Mouse (Mus musculus): Measurements from ENCODE around the gene Higd2a. TPM values are rescaled to one million over a fixed set of nuclear protein-coding genes. Genes with fewer than 3 reads are reported as not detected.
A peak's percentile ranks its signal among the peaks of the same experiment; 100 is the strongest.
"Not testable (repeated sequence)": the region's sequence is repeated elsewhere in the genome, so short reads cannot be mapped to it uniquely, and the experiment has no call there.

Higd2a gene
- polyA plus RNA-seq, 1 experiment from 2014 or later = 243 TPM

DNA sequence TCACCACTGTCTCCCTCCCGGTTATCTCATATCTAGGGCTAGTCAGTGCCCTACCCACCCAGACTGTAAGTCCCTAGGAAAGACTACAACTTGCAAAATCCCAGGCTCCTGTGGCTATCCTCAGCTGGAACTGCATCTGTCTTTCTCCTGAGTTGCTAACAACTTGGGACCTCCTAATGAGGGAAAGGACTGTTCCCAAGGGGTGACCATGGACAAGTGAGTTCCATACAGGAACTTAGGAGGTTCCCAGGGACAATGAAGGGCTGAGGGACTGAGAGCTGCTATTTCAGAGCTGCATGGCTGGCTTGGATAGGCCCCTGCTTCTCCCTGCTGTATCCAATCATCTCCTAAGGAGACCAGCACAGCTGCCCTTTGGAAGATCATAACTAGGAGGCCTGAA, 19.3 kb downstream of the Higd2a start:
- ATAC-seq = no peak
- Histone ChIP-seq H3K4me1 (ENCODE audit: insufficient read depth, low read depth, low read length) (peaks cover 4% of the 10 kb centered on the region; the same call in 1 of the 2 replicates), H3K9ac (replicated peaks; ENCODE audit: low read depth) (no peak overlapping the region), H3K27ac (ENCODE audit: low read length) (no peak overlapping the region), H3K4me3 (ENCODE audit: low read depth, low read length) (no peak overlapping the region), H3K9me3 (ENCODE audit: low read length) (no peaks in the 10 kb centered on the region), H3K27me3 (replicated peaks; ENCODE audit: insufficient read depth, low read length) (no peaks in the 10 kb centered on the region), H3K36me3 (ENCODE audit: insufficient read depth, low read length) (peaks cover 3% of the 10 kb centered on the region; the same call in 1 of the 2 replicates), H3K4me2 (replicated peaks; ENCODE audit: low read depth, low read length) (no peak overlapping the region)
- no peak for TF ChIP-seq EP300 (IDR thresholded peaks at IDR 0.05)
- TF ChIP-seq CTCF (IDR thresholded peaks at IDR 0.05) = no peak
- WGBS = 44% methylated on average over 1 of the region's 1 CpGs
- DNase-seq (ENCODE audit: low spot score) = no peak

DNA sequence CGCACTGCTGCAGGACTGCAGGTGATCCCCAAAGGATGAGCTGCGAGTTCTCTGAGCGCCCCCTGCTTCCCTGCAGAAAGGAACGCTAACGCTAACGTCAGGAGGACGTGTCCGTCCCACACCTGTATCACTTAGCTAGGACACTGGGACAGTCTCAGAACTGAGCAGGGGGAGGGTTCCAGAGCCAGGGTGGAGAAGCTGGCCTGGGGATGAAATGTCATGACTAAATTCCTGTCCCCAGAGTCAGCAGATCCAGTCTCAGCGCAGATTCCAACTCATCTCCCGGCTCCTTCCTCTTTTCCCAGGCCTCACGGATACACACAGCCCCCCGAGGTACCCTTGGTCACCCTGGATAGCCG, 20.6 kb downstream of the Higd2a start:
- Histone ChIP-seq H3K27me3 (replicated peaks; ENCODE audit: insufficient read depth, low read length) (no peaks in the 10 kb centered on the region), H3K9ac (replicated peaks; ENCODE audit: low read depth) (peak overlapping the region; percentile 78), H3K4me2 (replicated peaks; ENCODE audit: low read depth, low read length) (peak overlapping the region; percentile 89), H3K36me3 (ENCODE audit: insufficient read depth, low read length) (no peaks in the 10 kb centered on the region), H3K9me3 (ENCODE audit: low read length) (no peaks in the 10 kb centered on the region), H3K4me3 (ENCODE audit: low read depth, low read length) (peak overlapping the region; percentile 74), H3K4me1 (ENCODE audit: insufficient read depth, low read depth, low read length) (peaks cover 4% of the 10 kb centered on the region; the same call in 1 of the 2 replicates), H3K27ac (ENCODE audit: low read length) (peak overlapping the region; percentile 85)
- ATAC-seq = peak; percentile 30
- TF ChIP-seq EP300 (IDR thresholded peaks at IDR 0.05) = no peak
- peak; percentile 16; the same call in 1 of the 2 replicates for TF ChIP-seq CTCF (IDR thresholded peaks at IDR 0.05)
- 13% methylated on average over 12 of the region's 13 CpGs for WGBS
- peak; percentile 33 for DNase-seq (ENCODE audit: low spot score)

DNA sequence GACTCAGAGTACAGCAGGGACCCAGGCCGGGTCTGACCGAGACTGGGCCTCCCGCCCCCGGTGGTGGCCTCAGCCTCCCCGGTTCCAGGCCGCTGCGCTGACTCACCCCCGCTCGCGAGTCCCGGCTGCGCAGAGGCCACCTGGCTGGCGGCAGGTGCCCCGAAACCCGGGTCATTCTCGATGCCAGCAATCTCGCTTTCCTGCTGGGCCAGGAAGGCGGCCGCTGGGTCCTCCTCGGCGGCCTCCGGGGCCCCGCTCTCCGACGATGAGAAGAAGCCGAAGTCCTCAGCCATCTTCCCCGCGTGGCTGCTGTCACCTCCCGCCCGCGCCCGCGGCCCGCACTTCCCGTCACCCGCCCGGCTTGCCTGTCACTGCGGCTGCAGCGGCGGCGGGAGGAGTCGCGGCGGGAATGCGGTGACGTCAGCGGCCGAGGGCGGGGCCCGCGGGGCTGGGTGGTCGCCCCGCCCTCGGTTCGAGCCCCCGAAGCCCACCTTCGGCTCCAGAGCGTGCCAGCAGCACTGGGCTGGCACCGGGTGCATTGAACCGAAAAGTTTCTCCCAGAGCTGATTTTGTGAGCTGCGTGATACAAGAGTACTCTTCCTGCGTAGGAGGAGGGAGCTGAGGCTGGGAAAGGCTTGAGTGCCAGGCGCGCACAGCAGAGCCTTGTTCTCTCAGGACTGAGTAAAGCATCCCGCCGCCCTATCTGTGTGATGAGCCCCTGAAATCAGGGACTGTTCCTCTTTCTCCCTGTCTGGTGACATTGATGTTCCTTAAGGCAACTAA, 21.2 kb downstream of the Higd2a start, which contains the start of gene Cltb:
Gene Cltb, minus strand, starts transcription at position 373 of the 783 bp plus-strand sequence.
- H3K36me3 ChIP-seq (ENCODE audit: insufficient read depth, low read length) = no peaks in the 10 kb centered on the region
- TF ChIP-seq EP300 (IDR thresholded peaks at IDR 0.05) (no peak), CTCF (IDR thresholded peaks at IDR 0.05) (no peak)
- H3K27ac ChIP-seq (ENCODE audit: low read length) = peak within 1 kb of the TSS; percentile 85
- H3K4me3 ChIP-seq (ENCODE audit: low read depth, low read length) = peak within 1 kb of the TSS; percentile 74
- H3K9me3 ChIP-seq (ENCODE audit: low read length) = no peaks in the 10 kb centered on the region
- DNase-seq (ENCODE audit: low spot score) (peak; percentile 86), ATAC-seq (peak; percentile 88)
- peak within 1 kb of the TSS; percentile 89 for H3K4me2 ChIP-seq (replicated peaks; ENCODE audit: low read depth, low read length)
- no peaks in the 10 kb centered on the region for H3K27me3 ChIP-seq (replicated peaks; ENCODE audit: insufficient read depth, low read length)
- H3K9ac ChIP-seq (replicated peaks; ENCODE audit: low read depth) = peak within 1 kb of the TSS; percentile 78
- 6% methylated on average over 60 of the region's 66 CpGs for WGBS
- peaks cover 4% of the 10 kb centered on the region; the same call in 1 of the 2 replicates for H3K4me1 ChIP-seq (ENCODE audit: insufficient read depth, low read depth, low read length)

DNA sequence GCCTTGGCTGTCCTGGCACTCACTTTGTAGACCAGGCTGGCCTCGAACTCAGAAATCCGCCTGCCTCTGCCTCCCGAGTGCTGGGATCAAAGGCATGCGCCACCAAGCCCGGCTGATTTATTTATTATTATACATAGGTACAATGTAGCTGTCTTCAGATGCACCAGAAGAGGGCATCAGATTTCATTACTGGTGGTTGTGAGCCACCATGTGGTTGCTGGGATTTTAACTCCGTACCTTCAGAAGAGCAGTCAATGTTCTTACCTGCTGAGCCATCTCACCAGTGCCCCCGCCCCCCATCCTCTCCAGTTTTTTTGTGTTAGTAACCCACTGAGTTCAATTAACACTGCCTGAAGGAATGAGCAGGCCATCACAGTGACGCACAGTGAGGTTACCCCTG, 23.1 kb downstream of the Higd2a start:
- H3K36me3 ChIP-seq (ENCODE audit: insufficient read depth, low read length); H3K4me3 ChIP-seq (ENCODE audit: low read depth, low read length); H3K9ac ChIP-seq (replicated peaks; ENCODE audit: low read depth); DNase-seq (ENCODE audit: low spot score); H3K27me3 ChIP-seq (replicated peaks; ENCODE audit: insufficient read depth, low read length); ATAC-seq; H3K27ac ChIP-seq (ENCODE audit: low read length); H3K4me2 ChIP-seq (replicated peaks; ENCODE audit: low read depth, low read length); H3K9me3 ChIP-seq (ENCODE audit: low read length); H3K4me1 ChIP-seq (ENCODE audit: insufficient read depth, low read depth, low read length): not testable (repeated sequence)
- TF ChIP-seq CTCF (IDR thresholded peaks at IDR 0.05) = peak; percentile 46
- 81% methylated on average over 8 of the region's 8 CpGs for whole genome bisulfite sequencing

DNA sequence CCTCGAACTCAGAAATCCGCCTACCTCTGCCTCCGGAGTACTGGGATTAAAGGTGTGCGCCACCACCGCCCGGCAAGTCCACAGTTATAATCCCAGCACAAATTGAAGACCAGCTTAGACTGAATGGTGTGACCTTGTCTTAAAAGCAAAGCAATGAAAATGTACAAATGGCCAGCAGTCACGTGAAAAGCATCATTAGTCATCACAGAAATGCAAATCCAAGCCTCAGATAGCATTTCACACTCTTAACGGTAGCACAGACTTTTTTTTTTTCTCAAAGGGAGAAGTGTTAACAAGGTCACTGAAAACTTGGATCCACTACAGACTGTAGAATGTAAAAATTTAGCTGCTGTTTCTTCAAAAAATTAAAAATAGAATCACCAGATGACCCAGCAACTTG, 26.3 kb downstream of the Higd2a start:
- H3K36me3 ChIP-seq (ENCODE audit: insufficient read depth, low read length) = no peaks in the 10 kb centered on the region
- 74% methylated on average over 8 of the region's 8 CpGs for WGBS
- no peaks in the 10 kb centered on the region for H3K9me3 ChIP-seq (ENCODE audit: low read length)
- no peaks in the 10 kb centered on the region for H3K27me3 ChIP-seq (replicated peaks; ENCODE audit: insufficient read depth, low read length)
- DNase-seq (ENCODE audit: low spot score) (no peak), ATAC-seq (no peak)
- no peak overlapping the region for H3K4me2 ChIP-seq (replicated peaks; ENCODE audit: low read depth, low read length)
- H3K4me1 ChIP-seq (ENCODE audit: insufficient read depth, low read depth, low read length) = no peaks in the 10 kb centered on the region
- no peak overlapping the region for H3K27ac ChIP-seq (ENCODE audit: low read length)
- no peak for TF ChIP-seq EP300 (IDR thresholded peaks at IDR 0.05)
- TF ChIP-seq CTCF (IDR thresholded peaks at IDR 0.05) = no peak
- H3K9ac ChIP-seq (replicated peaks; ENCODE audit: low read depth) = no peak overlapping the region
- no peak overlapping the region for H3K4me3 ChIP-seq (ENCODE audit: low read depth, low read length)

DNA sequence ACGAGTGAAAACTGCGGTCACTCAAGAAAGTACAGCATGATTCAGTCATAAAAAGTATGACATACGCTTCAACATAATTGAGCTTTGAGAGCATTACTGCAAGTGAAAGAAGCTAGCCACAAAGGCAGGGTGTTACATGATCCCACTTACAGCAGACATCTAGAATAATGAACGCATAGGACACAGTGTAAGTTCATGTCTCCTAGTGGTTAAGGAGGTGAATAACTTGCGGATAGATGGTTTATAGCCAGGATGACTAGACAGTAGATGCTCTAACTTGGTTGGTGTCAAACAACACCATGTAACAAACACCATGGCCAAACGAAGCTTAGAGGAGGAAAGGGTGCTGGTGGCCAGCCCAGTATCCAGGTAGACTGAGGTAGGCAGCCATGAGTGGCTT, 27.0 kb downstream of the Higd2a start:
- WGBS = 62% methylated on average over 6 of the region's 6 CpGs
- DNase-seq (ENCODE audit: low spot score) = no peak
- H3K36me3 ChIP-seq (ENCODE audit: insufficient read depth, low read length) = no peaks in the 10 kb centered on the region

More for the DNA sequence above, 27.0 kb downstream of the Higd2a start:
- TF ChIP-seq CTCF (IDR thresholded peaks at IDR 0.05) (peak; percentile 43), EP300 (IDR thresholded peaks at IDR 0.05) (no peak)
- Histone ChIP-seq H3K4me2 (replicated peaks; ENCODE audit: low read depth, low read length) (no peak overlapping the region), H3K4me1 (ENCODE audit: insufficient read depth, low read depth, low read length) (no peaks in the 10 kb centered on the region), H3K4me3 (ENCODE audit: low read depth, low read length) (no peak overlapping the region), H3K27me3 (replicated peaks; ENCODE audit: insufficient read depth, low read length) (no peaks in the 10 kb centered on the region), H3K9me3 (ENCODE audit: low read length) (no peaks in the 10 kb centered on the region), H3K9ac (replicated peaks; ENCODE audit: low read depth) (no peak overlapping the region), H3K27ac (ENCODE audit: low read length) (no peak overlapping the region)
- no peak for ATAC-seq

All from lung, postnatal 0 days (tissue).